Mouse (Mus musculus): ENCODE results near the gene Adamts14.
A peak's percentile ranks its signal among the peaks of the same experiment; 100 is the strongest.

Gene Adamts14

GRCm38 (mm10) chr10:61179927-61180326 lies 93.3 kb downstream of the Adamts14 start:
- DNase-seq (ENCODE audit: low read depth, low spot score) = no peak

- no peak for DNase-seq (ENCODE audit: low read depth, low spot score)
Observed at GRCm38 (mm10) chr10:61178687-61179086, 94.6 kb downstream of the Adamts14 start.

GRCm38 (mm10) chr10:61177751-61178150 lies 95.5 kb downstream of the Adamts14 start:
- no peak for DNase-seq (ENCODE audit: low read depth, low spot score)

GRCm38 (mm10) chr10:61176221-61176790 lies 96.9 kb downstream of the Adamts14 start:
- no peak for DNase-seq (ENCODE audit: low read depth, low spot score)

- DNase-seq (ENCODE audit: low read depth, low spot score) = no peak
Observed at GRCm38 (mm10) chr10:61175442-61176204, 97.6 kb downstream of the Adamts14 start.

- peak; percentile 26 for DNase-seq (ENCODE audit: low read depth, low spot score)
Observed at GRCm38 (mm10) chr10:61174711-61175441, 98.4 kb downstream of the Adamts14 start.

- no peak for DNase-seq (ENCODE audit: low read depth, low spot score)
Observed at GRCm38 (mm10) chr10:61172496-61172895, 100.7 kb downstream of the Adamts14 start.

GRCm38 (mm10) chr10:61171654-61172053 lies 101.6 kb downstream of the Adamts14 start, which contains the start of gene Tbata:
Gene Tbata (plus strand): TSS chr10:61171954.
- no peak for DNase-seq (ENCODE audit: low read depth, low spot score)

GRCm38 (mm10) chr10:61168393-61168792 lies 104.8 kb downstream of the Adamts14 start:
- no peak for DNase-seq (ENCODE audit: low read depth, low spot score)

- peak; percentile 61 for DNase-seq (ENCODE audit: low read depth, low spot score)
Observed at GRCm38 (mm10) chr10:61167333-61168096, 105.7 kb downstream of the Adamts14 start.

- no peak for DNase-seq (ENCODE audit: low read depth, low spot score)
Observed at GRCm38 (mm10) chr10:61162366-61162765, 110.9 kb downstream of the Adamts14 start.

GRCm38 (mm10) chr10:61160671-61161070 lies 112.6 kb downstream of the Adamts14 start:
- peak; percentile 74 for DNase-seq (ENCODE audit: low read depth, low spot score)

GRCm38 (mm10) chr10:61160089-61160488 lies 113.1 kb downstream of the Adamts14 start:
- no peak for DNase-seq (ENCODE audit: low read depth, low spot score)

- DNase-seq (ENCODE audit: low read depth, low spot score) = no peak
Observed at GRCm38 (mm10) chr10:61158594-61158993, 114.6 kb downstream of the Adamts14 start.

GRCm38 (mm10) chr10:61156453-61156852 lies 116.8 kb downstream of the Adamts14 start:
- DNase-seq (ENCODE audit: low read depth, low spot score) = no peak

- DNase-seq (ENCODE audit: low read depth, low spot score) = no peak
Observed at GRCm38 (mm10) chr10:61155611-61156010, 117.6 kb downstream of the Adamts14 start.

- no peak for DNase-seq (ENCODE audit: low read depth, low spot score)
Observed at GRCm38 (mm10) chr10:61152131-61152530, 121.1 kb downstream of the Adamts14 start.

- no peak for DNase-seq (ENCODE audit: low read depth, low spot score)
Observed at GRCm38 (mm10) chr10:61150616-61151015, 122.6 kb downstream of the Adamts14 start.

- DNase-seq (ENCODE audit: low read depth, low spot score) = no peak
Observed at GRCm38 (mm10) chr10:61149476-61149875, 123.8 kb downstream of the Adamts14 start.

- peak; percentile 82 for DNase-seq (ENCODE audit: low read depth, low spot score)
Observed at GRCm38 (mm10) chr10:61147157-61148040, 125.8 kb downstream of the Adamts14 start, which contains the start of gene Sgpl1. Gene Sgpl1 (minus strand): TSS chr10:61147703.

Data from skeletal muscle tissue, adult 2 months (tissue).